Mouse (Mus musculus): ENCODE results near the gene Tceal1. TPM values are rescaled to one million over a fixed set of nuclear protein-coding genes. Genes with fewer than 3 reads are reported as not detected.
A peak's percentile ranks its signal among the peaks of the same experiment; 100 is the strongest.
"Not testable (repeated sequence)": the region's sequence is repeated elsewhere in the genome, so short reads cannot be mapped to it uniquely, and the experiment has no call there.

Gene Tceal1
- not detected in 2 replicates for polyA plus RNA-seq (2012; ENCODE audit: insufficient read depth, low replicate concordance)

- TF ChIP-seq GATA1 (IDR thresholded peaks at IDR 0.05; ENCODE audit: borderline replicate concordance, low read length) (no peak), FLI1 (IDR thresholded peaks at IDR 0.05; ENCODE audit: low read length) (no peak)
- Histone ChIP-seq H3K9me3 (no peaks in the 10 kb centered on the region), H3K4me1 (peaks cover 6% of the 10 kb centered on the region; the same call in 1 of the 2 replicates), H3K27me3 (replicated peaks) (peaks cover 21% of the 10 kb centered on the region), H3K36me3 (replicated peaks; ENCODE audit: low read length) (no peaks in the 10 kb centered on the region), H3K4me3 (replicated peaks) (peak within 1 kb of the TSS; percentile 87)
Observed at GRCm38 (mm10) chrX:136707446-136708167, at the start of gene Tceal1. Gene Tceal1 (plus strand): TSS chrX:136707982.

- Histone ChIP-seq H3K4me1 (no peaks in the 10 kb centered on the region), H3K4me3 (replicated peaks) (no peak overlapping the region), H3K36me3 (replicated peaks; ENCODE audit: low read length) (no peaks in the 10 kb centered on the region), H3K9me3 (no peaks in the 10 kb centered on the region), H3K27me3 (replicated peaks) (peaks cover 12% of the 10 kb centered on the region)
- TF ChIP-seq GATA1 (IDR thresholded peaks at IDR 0.05; ENCODE audit: borderline replicate concordance, low read length) (no peak), FLI1 (IDR thresholded peaks at IDR 0.05; ENCODE audit: low read length) (no peak)
Observed at GRCm38 (mm10) chrX:136666281-136666706, 41.5 kb upstream of the Tceal1 start.

- H3K4me1 ChIP-seq, result not testable (repeated sequence)
- peaks cover 12% of the 10 kb centered on the region for H3K27me3 ChIP-seq (replicated peaks)
Observed at GRCm38 (mm10) chrX:136666762-136667464, 40.9 kb upstream of the Tceal1 start.

GRCm38 (mm10) chrX:136668794-136669193, 39.0 kb upstream of the Tceal1 start:
- no peak overlapping the region for H3K4me3 ChIP-seq (replicated peaks)

More at GRCm38 (mm10) chrX:136666762-136667464, 40.9 kb upstream of the Tceal1 start:
- not testable (repeated sequence) for H3K36me3 ChIP-seq (replicated peaks; ENCODE audit: low read length); H3K9me3 ChIP-seq; H3K4me3 ChIP-seq (replicated peaks)

GRCm38 (mm10) chrX:136680989-136681388, 26.8 kb upstream of the Tceal1 start:
- H3K36me3 ChIP-seq (replicated peaks; ENCODE audit: low read length), result no peaks in the 10 kb centered on the region
- H3K27me3 ChIP-seq (replicated peaks), result no peaks in the 10 kb centered on the region
- TF ChIP-seq GATA1 (IDR thresholded peaks at IDR 0.05; ENCODE audit: borderline replicate concordance, low read length) (no peak), FLI1 (IDR thresholded peaks at IDR 0.05; ENCODE audit: low read length) (no peak)
- H3K4me1 ChIP-seq, result no peaks in the 10 kb centered on the region
- no peaks in the 10 kb centered on the region for H3K9me3 ChIP-seq
- no peak overlapping the region for H3K4me3 ChIP-seq (replicated peaks)

More at GRCm38 (mm10) chrX:136668794-136669193, 39.0 kb upstream of the Tceal1 start:
- H3K36me3 ChIP-seq (replicated peaks; ENCODE audit: low read length), result no peaks in the 10 kb centered on the region
- no peaks in the 10 kb centered on the region for H3K9me3 ChIP-seq
- H3K27me3 ChIP-seq (replicated peaks), result peaks cover 12% of the 10 kb centered on the region
- H3K4me1 ChIP-seq, result no peaks in the 10 kb centered on the region
- TF ChIP-seq GATA1 (IDR thresholded peaks at IDR 0.05; ENCODE audit: borderline replicate concordance, low read length) (no peak), FLI1 (IDR thresholded peaks at IDR 0.05; ENCODE audit: low read length) (no peak)

GRCm38 (mm10) chrX:136691606-136692293, 16.0 kb upstream of the Tceal1 start:
- not testable (repeated sequence) for H3K4me1 ChIP-seq; H3K27me3 ChIP-seq (replicated peaks); H3K4me3 ChIP-seq (replicated peaks); H3K36me3 ChIP-seq (replicated peaks; ENCODE audit: low read length)
- peaks cover 13% of the 10 kb centered on the region for H3K9me3 ChIP-seq

- peaks cover 13% of the 10 kb centered on the region for H3K9me3 ChIP-seq
- H3K4me3 ChIP-seq (replicated peaks), result no peak overlapping the region
- H3K36me3 ChIP-seq (replicated peaks; ENCODE audit: low read length), result no peaks in the 10 kb centered on the region
- peaks cover 6% of the 10 kb centered on the region for H3K27me3 ChIP-seq (replicated peaks)
- no peaks in the 10 kb centered on the region for H3K4me1 ChIP-seq
- TF ChIP-seq GATA1 (IDR thresholded peaks at IDR 0.05; ENCODE audit: borderline replicate concordance, low read length), result no peak
- no peak for TF ChIP-seq FLI1 (IDR thresholded peaks at IDR 0.05; ENCODE audit: low read length)
Observed at GRCm38 (mm10) chrX:136692294-136692675, 15.5 kb upstream of the Tceal1 start.

GRCm38 (mm10) chrX:136693196-136693595, 14.6 kb upstream of the Tceal1 start:
- Histone ChIP-seq H3K9me3 (peaks cover 9% of the 10 kb centered on the region), H3K36me3 (replicated peaks; ENCODE audit: low read length) (no peaks in the 10 kb centered on the region), H3K27me3 (replicated peaks) (peaks cover 6% of the 10 kb centered on the region), H3K4me3 (replicated peaks) (no peak overlapping the region), H3K4me1 (no peaks in the 10 kb centered on the region)
- TF ChIP-seq GATA1 (IDR thresholded peaks at IDR 0.05; ENCODE audit: borderline replicate concordance, low read length) (no peak), FLI1 (IDR thresholded peaks at IDR 0.05; ENCODE audit: low read length) (no peak)

GRCm38 (mm10) chrX:136708168-136708681, 443 bp downstream of the Tceal1 start:
- Histone ChIP-seq H3K9me3 (no peaks in the 10 kb centered on the region), H3K36me3 (replicated peaks; ENCODE audit: low read length) (no peaks in the 10 kb centered on the region), H3K4me3 (replicated peaks) (peak overlapping the region; percentile 87), H3K4me1 (peaks cover 6% of the 10 kb centered on the region; the same call in 1 of the 2 replicates), H3K27me3 (replicated peaks) (peaks cover 21% of the 10 kb centered on the region)
- TF ChIP-seq FLI1 (IDR thresholded peaks at IDR 0.05; ENCODE audit: low read length) (no peak), GATA1 (IDR thresholded peaks at IDR 0.05; ENCODE audit: borderline replicate concordance, low read length) (no peak)
